Mouse (Mus musculus) kidney, postnatal 10 days (tissue): ENCODE results near the gene Defa21.
A peak's percentile ranks its signal among the peaks of the same experiment; 100 is the strongest.
"Not testable (repeated sequence)": the region's sequence is repeated elsewhere in the genome, so short reads cannot be mapped to it uniquely, and the experiment has no call there.

Source experiments
- DNase-seq: peaks from one replicate; pipeline ENCODE4 v3.0.0; 2021; ENCODE audit warnings: mixed read lengths

The Defa21 gene

GRCm38 (mm10) chr8:21025245-21025644, at the start of gene Defa21:
Gene Defa21 (plus strand): TSS chr8:21025545.
- not testable (repeated sequence) for DNase-seq

- no peak for DNase-seq
Measured at GRCm38 (mm10) chr8:20979846-20980245, 45.5 kb upstream of the Defa21 start.

GRCm38 (mm10) chr8:20994042-20994441, 31.3 kb upstream of the Defa21 start:
- DNase-seq, result not testable (repeated sequence)

GRCm38 (mm10) chr8:20996776-20997175, 28.6 kb upstream of the Defa21 start:
- no peak for DNase-seq

- DNase-seq, result no peak
Measured at GRCm38 (mm10) chr8:20997291-20997690, 28.1 kb upstream of the Defa21 start.

- DNase-seq, result peak; percentile 39
Measured at GRCm38 (mm10) chr8:21001171-21001570, 24.2 kb upstream of the Defa21 start.

- no peak for DNase-seq
Measured at GRCm38 (mm10) chr8:21006801-21007200, 18.5 kb upstream of the Defa21 start.

GRCm38 (mm10) chr8:21008578-21008977, 16.8 kb upstream of the Defa21 start:
- DNase-seq, result peak; percentile 22

- not testable (repeated sequence) for DNase-seq
Measured at GRCm38 (mm10) chr8:21010548-21010947, 14.8 kb upstream of the Defa21 start.

- DNase-seq, result not testable (repeated sequence)
Measured at GRCm38 (mm10) chr8:21054747-21055146, 29.4 kb downstream of the Defa21 start, which contains the start of gene Defa23. Gene Defa23 (plus strand): TSS chr8:21055047.

GRCm38 (mm10) chr8:21064738-21065137, 39.4 kb downstream of the Defa21 start, which contains the start of gene Defa35:
Gene Defa35 (plus strand): TSS chr8:21065038.
- not testable (repeated sequence) for DNase-seq
